Mouse (Mus musculus) megakaryocyte, embryonic 14.5 days (primary cell): Measurements from ENCODE around the gene Rab12.

Source experiments
- FLI1 ChIP-seq: IDR thresholded peaks from 2 replicates; pipeline ENCODE4 v1.6.1; 2012; ENCODE audit warnings: low read length, inconsistent platforms, mixed read lengths
- GATA1 ChIP-seq: IDR thresholded peaks from 3 replicates; pipeline ENCODE4 v1.6.1; 2012; ENCODE audit warnings: mixed read lengths, low read length, inconsistent platforms, borderline replicate concordance

DNA sequence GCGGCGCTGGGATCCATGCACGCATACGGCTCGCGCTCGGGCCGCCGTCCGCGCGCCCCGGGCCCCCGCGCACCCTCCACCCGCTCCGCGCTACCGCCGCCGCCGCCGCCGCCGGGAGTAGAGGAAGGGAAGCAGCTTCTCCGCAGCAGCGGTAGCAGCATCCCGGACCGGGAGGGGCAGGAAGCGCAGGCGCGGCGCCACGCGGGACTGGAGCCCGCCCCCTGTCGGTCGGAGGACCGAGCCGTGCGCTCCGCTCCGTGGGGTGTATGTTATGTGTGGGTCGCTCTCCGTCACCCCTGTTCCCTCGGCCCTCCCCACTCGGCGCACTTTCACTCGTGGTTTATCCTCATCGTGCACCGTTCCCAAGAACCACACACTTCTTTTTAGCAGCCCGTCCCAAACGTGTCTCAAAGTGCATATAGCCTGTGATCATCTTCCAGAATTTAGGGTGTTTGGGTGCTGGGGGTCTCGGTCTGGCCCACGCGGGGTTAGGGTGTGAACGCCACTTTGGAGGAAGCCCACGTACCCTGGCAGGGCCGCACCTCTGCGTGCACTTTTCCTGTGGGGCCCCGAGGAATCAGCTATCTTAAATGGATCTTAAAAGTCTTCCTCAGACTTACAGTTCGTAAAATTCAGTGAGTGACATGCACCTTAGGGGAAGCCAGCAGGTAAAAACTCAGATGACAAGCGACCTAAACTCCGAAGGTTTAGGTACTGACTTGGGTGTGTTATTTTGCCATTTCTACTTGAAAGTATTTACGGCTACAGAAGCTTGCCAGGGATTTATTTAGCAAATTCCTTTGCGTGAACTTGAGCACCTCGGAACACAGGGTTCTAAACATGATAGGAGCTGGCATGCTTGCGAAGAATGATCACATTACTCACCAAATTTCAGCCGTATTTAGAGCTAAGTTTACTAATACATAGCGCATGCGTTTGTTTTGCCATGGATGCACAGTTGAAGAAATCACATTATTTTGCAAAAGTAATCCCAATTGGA is at the start of gene Rab12:
- TF ChIP-seq GATA1 (no peak), FLI1 (no peak)
